Mouse (Mus musculus): ENCODE measurements around the gene Atg4d.
"Not testable (repeated sequence)": the region's sequence is repeated elsewhere in the genome, so short reads cannot be mapped to it uniquely, and the experiment has no call there.

Atg4d gene

GRCm38 (mm10) chr9:21273520-21274228 lies 8.6 kb downstream of the Atg4d start:
- no peak for DNase-seq (ENCODE audit: low spot score in 2 of 2)

GRCm38 (mm10) chr9:21274336-21274735 lies 9.2 kb downstream of the Atg4d start:
- no peak for DNase-seq (ENCODE audit: low spot score in 2 of 2)

GRCm38 (mm10) chr9:21275013-21275710 lies 10.1 kb downstream of the Atg4d start:
- no peak for DNase-seq (ENCODE audit: low spot score in 2 of 2)

- no peak for DNase-seq (ENCODE audit: low spot score in 2 of 2)
Measured at GRCm38 (mm10) chr9:21275727-21276126, 10.6 kb downstream of the Atg4d start.

GRCm38 (mm10) chr9:21276307-21276706 lies 11.2 kb downstream of the Atg4d start:
- DNase-seq (ENCODE audit: low spot score in 2 of 2): no peak

GRCm38 (mm10) chr9:21277776-21278175 lies 12.7 kb downstream of the Atg4d start:
- no peak for DNase-seq (ENCODE audit: low spot score in 2 of 2)

- no peak for DNase-seq (ENCODE audit: low spot score in 2 of 2)
Measured at GRCm38 (mm10) chr9:21283591-21283990, 18.5 kb downstream of the Atg4d start.

- DNase-seq (ENCODE audit: low spot score in 2 of 2): no peak
Measured at GRCm38 (mm10) chr9:21283994-21284393, 18.9 kb downstream of the Atg4d start.

- no peak for DNase-seq (ENCODE audit: low spot score in 2 of 2)
Measured at GRCm38 (mm10) chr9:21286753-21287152, 21.7 kb downstream of the Atg4d start.

GRCm38 (mm10) chr9:21287571-21288402 lies 22.7 kb downstream of the Atg4d start, which contains the start of gene Kri1:
Kri1 (minus strand) TSS chr9:21287969.
- DNase-seq (ENCODE audit: low spot score in 2 of 2): peak; percentile 92 to 94

GRCm38 (mm10) chr9:21288404-21289336 lies 23.6 kb downstream of the Atg4d start:
- DNase-seq (ENCODE audit: low spot score in 2 of 2): no peak

GRCm38 (mm10) chr9:21289337-21289671 lies 24.2 kb downstream of the Atg4d start:
- no peak for DNase-seq (ENCODE audit: low spot score in 2 of 2)

GRCm38 (mm10) chr9:21290589-21290988 lies 25.5 kb downstream of the Atg4d start:
- no peak for DNase-seq (ENCODE audit: low spot score in 2 of 2)

GRCm38 (mm10) chr9:21291022-21291787 lies 26.1 kb downstream of the Atg4d start, which contains the start of gene Cdkn2d:
Cdkn2d (minus strand) TSS chr9:21291407.
- DNase-seq (ENCODE audit: low spot score in 2 of 2): peak; percentile 98 to 100

GRCm38 (mm10) chr9:21291868-21292267 lies 26.8 kb downstream of the Atg4d start:
- not testable (repeated sequence) for DNase-seq (ENCODE audit: low spot score in 2 of 2)

GRCm38 (mm10) chr9:21292271-21292670 lies 27.2 kb downstream of the Atg4d start:
- no peak for DNase-seq (ENCODE audit: low spot score in 2 of 2)

GRCm38 (mm10) chr9:21299014-21299413 lies 33.9 kb downstream of the Atg4d start:
- DNase-seq (ENCODE audit: low spot score in 2 of 2): no peak

GRCm38 (mm10) chr9:21305065-21305464 lies 40.0 kb downstream of the Atg4d start:
- no peak for DNase-seq (ENCODE audit: low spot score in 2 of 2)

GRCm38 (mm10) chr9:21309150-21309741 lies 44.2 kb downstream of the Atg4d start:
- DNase-seq (ENCODE audit: low spot score in 2 of 2): no peak

- no peak for DNase-seq (ENCODE audit: low spot score in 2 of 2)
Measured at GRCm38 (mm10) chr9:21311695-21312094, 46.6 kb downstream of the Atg4d start.

Measured in cerebellum, postnatal 4 days (tissue).